Mouse (Mus musculus) B cell, adult 2 months (primary cell): ENCODE measurements around the gene Usp22.
"Not testable (repeated sequence)": the region's sequence is repeated elsewhere in the genome, so short reads cannot be mapped to it uniquely, and the experiment has no call there.

Experiments used
- DNase-seq, 2 experiments: peaks; one replicate each; pipeline ENCODE4 v3.0.0; 2022

The Usp22 gene

DNA sequence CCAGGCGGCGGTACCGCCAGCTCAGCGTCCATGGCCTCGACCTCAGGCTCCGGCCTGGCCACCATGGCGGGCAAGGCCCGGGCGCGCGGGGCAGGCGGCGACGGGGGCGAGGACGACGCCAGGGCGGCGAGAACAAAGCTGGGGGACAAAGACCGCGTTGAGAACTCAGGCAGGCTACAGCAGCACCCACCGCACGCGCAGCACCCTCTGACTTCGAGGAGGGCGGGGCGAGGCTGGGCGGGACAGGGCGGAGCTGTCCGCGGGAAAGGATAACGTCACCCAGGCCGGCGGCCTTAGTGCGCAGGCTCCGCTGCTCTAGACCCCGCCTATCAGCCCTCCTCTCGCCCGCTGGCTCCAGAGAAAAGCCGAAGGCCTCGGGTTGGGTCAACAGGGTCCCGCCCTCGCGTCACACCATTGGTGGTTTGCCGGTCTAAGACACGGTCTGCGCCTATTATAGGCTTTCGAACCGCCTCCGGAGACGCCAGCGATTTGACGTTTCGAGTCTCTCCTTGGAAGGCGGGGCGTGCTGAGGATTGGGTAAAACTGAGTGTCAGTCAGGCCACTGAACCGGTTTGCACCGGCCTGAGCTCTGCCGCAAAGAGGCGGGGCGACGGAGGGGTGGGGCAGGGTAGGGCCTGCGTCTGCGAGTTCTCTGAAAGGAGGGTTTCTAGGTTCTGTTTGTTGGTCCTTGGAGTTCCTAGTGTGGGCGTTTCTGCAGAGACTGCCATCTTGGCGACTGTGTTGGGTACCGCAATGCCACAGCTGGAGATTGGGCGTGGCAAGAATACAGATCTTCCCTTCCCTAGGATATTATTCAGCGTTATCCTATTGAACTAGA lies at the start of gene Usp22:
Gene Usp22 (minus strand): TSS at position 235 of the 838 bp plus-strand sequence.
- DNase-seq = peak; percentile 99

DNA sequence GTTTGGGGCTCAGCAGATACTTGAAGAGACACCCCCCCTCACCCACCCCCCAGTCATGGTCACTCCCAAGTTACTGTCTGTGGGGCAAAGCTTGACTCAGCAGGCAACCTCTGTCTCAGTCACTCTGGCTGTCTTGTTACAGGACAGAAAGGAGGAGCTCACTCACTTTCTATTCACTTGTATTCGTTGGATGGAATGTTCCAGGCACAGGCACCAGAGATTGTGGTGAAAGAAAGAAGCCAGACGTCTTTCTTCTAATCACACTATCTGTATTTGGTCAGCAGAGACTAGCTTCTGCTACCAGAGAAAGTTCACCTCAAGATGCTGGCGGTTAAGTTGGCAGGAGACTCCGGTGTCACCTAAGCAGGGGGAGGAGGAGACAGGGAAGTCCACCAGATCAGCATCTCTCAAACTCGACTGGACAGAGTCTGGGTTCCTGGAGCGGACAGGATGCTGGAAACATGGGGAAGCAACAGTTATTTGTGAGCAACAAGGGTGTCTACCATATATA lies 49.4 kb upstream of the Usp22 start:
- no peak for DNase-seq

DNA sequence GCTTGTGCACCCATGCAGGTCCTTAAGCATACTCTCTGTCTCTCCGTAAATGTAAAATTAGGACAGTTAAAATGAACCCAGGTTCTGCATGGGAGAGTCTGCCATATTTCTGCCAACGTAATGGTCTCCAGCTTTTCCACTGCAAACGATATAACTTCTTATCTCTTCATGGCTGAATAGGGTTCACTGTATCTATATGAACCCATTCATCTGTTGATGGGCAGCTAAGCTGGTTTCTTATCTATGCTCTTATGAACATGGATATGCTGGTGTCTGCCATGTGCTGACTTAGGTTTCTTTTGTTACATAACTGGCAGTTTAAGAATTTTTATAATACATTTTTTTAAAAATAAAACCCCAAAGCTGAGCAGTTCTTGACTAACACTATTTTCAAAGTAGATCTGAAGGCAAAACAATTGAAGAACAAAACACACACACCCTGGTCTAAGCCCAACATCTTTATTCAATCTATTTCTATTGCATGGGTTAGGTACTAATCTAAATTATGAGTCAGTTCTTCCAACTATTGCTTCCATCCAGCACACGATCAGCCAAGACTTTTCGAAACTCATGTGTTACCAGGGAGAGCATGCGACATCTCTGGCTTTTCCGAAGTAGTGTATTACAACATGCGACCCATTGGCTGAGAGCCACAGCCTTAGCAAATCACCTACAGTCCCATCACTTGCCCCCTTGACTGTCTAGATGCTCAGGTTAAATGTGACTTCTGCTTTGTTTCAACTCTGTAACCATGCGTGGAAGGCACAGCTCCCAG lies 48.3 kb upstream of the Usp22 start:
- DNase-seq = no peak

DNA sequence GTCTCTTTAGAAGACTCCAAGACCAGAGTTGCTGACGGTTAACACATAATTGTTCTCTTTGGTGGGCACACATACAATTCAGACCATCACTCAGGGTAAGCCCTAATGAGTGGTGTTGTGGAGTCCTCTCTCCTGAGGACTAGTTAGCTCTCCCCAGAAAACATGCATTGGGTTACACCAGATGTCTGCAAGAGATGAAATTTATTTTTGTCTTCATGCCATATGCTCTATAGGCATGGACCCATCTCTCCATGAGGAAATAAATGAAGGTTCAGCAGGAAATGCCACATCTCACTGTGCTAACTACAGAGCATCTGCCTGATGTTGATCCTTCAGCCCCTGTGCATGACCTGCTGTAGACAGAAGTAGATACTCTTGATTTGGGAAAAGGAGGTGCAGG lies 47.2 kb upstream of the Usp22 start:
- no peak for DNase-seq

DNA sequence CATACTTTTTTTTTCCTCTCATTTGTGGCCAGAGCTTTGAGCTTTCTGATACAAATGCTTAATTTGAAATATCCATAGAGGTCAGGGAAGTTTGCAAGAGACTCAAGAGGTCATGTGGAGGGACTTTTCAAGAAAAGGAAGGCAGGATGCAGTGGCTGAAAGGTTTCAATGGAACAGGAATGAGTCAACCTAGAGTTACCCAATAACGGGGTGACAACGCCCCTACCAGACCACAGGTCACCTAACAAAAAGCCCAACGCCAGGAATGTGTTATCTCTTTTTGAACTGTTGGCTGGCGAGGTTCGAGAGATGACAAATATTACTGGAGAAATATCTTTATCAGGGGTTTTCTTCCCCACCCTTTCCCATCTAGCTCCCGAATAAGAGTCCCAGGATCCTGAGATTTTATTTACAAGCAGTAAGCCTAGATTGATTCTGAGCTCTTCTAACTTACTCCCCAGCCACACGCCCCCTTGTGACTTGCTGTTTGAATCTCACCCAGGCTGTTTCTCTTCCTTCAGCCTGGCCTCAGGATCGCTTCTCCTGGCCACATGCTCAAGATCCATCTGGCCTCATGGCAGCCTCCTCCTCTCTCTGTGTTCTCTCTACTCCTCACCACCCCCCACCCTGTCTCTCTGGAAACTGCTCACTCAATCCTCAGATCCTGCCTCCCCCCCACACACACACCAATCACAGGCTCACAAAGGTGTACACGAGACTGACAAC lies 45.5 kb upstream of the Usp22 start:
- DNase-seq = no peak

DNA sequence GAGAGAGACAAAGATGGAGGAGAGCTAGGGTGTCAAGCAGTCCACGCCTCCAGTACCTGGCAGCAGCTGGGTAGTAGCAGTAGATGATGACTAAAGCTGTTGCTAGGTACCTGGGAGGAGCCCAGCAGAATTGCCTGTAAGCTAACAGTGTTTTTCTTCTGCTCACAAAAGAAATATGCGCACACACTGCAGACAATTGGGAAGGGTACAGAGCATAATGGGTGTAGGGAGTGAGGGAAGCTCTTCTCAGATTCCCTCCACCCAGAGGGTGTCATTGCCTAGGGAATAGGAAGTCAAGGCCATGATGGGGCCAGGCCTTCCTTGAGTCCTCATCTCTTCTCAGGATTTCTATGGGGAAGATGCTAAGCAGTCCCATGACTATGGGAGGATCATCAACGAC lies 41.1 kb upstream of the Usp22 start:
- no peak for DNase-seq

DNA sequence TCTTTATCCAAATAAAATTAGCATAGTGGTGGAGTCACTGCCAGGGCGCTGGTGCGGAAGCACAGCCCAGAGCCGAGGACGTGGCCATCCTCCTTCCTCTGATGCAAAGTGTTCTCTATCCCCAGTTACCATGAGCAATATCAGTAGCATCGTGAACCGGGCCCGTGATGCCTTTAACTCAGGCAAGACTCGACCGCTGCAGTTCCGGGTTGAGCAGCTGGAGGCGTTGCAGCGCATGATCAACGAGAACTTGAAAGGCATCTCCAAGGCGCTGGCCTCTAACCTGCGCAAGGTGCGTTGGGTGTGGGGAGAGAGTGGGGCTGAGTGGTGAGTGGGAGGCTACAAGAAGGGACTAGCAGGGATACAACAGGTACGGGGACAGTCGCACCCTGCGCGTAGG lies 37.2 kb upstream of the Usp22 start:
- DNase-seq = peak; percentile 10 to 18

DNA sequence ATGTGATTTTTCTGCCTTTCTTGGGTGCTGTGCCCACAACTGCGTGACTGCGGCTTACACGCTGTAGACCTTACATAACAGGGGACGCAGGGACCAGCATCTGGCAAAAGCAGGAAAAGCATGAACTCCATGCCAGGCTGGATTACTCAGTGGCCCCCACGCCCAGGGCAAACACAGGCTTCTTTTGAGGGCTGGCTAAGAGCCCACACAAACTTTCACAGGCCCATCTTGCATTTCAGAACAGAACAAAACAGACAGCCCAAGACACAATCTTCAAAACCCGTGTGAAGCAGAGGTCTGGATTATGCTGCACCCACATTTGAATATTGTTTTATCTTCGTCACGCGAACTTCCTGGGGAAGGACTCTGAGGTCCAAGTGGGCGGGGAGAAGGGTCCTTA lies 33.5 kb upstream of the Usp22 start:
- DNase-seq = no peak

DNA sequence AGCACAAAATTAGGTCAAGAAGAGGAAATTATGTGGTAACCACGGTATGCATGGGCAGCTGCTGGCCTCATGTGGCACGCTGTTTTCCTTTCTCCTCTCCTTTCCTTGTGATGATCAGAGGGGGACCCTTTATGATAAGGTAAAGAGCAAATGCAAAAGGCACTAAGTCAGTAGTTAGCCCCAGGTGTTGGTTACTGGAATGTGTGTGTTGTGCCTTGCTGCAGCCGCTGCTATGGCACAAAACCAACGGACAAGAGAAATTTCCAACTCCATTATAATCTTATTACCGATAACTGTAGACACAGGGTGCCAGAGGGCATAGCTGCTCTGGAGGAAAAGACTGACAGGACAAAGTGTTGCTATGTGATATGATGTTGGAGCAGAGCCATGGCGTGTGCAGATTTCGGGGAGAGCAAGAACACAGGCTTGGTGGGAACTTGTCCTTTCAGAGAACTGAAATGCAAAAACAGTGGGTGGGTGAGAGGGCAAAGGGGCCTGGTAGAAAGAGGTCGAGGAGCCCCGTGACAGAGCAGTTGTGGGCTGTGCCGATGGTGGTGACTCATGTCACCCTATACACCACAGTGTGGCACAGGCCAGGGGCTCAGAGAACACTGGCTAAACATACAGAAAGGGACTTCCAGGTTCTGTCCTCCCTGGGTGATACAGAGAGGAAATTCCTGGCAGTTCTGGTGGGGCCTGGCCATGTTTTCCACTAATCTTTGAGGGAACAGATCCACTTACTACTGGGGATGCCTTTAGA lies 32.8 kb upstream of the Usp22 start, which contains the start of gene Aldh3a1:
Gene Aldh3a1 (plus strand): TSS at position 51 of the 760 bp plus-strand sequence.
- no peak for DNase-seq

DNA sequence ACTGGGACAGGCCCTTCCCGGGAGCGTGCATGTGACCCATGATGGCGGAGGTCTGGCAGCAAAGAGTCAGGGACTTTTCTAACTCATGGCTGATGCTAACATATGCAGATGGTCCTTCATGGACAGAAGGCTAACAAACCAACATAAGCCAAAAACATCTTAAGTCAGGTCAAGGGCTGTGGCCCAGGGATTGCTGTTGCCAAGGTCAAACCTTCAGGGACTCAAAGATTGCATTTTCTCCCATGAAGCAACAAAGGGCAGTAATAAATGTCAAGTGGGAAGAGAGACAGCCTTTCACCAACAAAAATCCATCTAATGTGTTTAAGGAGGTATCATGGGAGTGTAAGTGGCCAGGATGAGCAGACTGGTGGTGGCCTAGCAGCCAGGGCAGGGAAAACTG lies 31.3 kb upstream of the Usp22 start:
- no peak for DNase-seq

DNA sequence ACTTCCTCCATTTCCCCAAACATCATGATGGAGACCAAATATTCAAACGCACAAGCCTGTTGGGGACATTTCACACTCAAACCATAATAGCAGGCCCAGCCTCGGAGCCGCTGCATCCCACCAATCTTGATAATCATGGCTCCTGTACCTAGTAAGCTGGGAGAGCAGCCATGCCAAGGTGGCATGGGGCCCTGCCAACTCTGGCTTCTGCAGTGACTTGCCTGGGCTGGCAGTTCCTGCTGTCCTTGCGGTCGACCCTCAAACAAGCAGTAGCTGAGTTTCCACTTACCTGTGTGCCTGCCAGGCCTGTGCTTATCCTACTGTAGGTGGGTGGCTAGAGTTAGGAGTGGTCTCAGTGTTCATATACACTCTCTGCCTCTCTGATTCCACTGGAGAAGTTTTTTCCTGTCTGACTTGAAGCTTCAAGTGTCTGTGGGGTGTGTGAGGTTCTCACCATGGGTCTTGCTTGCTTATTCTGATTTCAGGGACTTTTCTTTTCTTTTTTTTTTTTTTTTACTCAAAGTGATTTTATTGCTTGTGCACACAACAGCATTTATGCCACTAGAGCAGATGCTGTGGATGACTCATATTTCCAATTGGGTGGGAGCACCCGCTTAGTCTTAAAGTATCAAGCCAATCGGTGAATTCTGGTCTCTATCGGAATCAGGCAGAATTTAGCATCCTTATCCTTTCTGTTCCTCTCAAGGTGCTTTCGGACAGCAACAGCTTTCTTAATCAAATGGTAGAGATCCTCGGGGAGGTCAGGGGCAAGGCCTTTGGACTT lies 30.5 kb upstream of the Usp22 start:
- no peak for DNase-seq

DNA sequence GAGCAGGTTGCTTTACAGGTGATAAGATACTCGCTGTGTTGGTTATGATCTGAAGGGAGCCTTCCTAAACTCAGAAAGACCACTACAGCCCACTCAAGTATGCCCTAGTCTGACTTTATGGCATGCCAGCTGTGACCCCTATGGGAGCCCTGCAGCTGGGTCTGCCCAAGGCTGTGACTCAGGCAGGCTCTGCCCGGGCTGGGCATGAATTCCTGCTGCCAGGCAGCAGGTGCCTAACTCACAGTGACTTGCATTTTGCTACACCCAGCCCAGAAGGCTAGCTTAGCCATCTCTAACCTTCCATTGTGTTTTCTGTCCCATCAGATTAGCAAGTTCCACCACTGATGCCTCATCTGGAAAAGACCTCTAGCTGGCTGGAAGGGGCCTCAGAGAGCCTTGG lies 28.0 kb upstream of the Usp22 start:
- no peak for DNase-seq

DNA sequence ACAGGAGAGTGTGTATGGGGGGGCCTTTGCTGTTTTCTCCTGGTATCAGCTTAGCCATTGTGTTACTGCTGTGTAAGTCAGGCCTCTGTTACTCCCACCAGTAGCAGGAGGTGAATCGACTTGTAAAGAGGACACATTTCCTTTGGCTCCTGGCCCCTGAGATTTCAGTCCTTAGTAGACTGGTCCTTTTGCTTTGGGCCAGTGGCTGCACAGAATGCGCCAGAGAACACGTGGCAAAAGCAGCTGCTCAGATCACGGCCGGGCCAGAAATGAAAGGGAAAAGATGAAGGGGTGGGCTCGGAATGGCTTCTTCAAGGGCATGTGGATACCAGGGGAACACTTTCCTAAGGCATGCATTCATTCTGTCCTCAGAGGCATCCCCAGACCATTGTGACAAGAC lies 27.3 kb upstream of the Usp22 start:
- DNase-seq = no peak

DNA sequence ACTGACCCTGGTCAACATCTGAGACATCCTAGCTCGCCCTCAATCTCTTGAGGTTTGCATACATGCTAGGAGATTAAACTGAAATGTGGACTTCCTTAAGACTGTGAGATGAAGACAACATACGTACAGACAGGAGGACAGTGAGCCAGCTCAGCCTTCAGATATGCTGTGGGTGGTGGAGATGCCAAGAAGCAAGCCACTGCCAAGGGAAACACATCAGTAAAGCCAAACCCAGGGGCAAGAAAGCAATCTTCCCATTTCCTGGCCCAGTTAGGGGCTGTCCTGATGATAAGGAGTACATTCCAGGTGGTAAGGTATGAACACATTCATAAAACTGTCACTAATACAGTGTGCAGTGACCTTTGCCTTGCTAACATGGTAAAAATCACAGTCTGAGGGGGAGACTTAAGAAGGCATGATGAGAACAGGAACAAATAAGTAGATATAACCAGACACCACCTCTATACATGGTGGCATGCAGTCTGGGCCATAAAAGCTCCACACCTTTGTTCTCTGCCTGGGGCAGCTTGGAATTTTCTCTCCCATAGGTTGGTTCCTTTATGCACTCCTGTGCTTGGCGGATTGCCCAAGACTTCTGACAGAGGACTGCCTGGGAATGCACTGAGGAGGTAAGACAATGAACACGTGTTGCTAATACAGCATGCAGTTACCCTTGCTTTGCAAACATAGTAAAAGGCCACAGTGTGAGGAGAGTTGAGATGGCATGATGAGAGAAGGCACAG lies 24.9 kb upstream of the Usp22 start:
- DNase-seq = no peak

DNA sequence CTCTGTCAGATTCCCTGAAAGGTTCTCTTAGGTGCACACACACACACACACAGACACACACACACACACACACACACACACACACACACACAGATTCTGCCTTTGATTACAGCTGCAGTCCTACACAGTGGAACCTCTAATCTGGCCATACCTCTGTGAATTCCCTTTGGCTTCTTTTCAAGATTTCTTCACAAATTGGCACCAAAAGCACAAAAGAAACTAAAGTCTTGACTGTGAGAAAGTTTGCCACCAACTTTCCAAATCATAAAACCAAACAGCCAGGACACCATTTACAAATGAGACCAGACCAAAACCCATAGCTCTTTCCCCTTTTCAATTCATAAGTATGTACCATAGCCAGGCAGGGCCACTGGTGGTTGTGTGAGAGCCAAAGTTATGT lies 23.1 kb upstream of the Usp22 start:
- no peak for DNase-seq

DNA sequence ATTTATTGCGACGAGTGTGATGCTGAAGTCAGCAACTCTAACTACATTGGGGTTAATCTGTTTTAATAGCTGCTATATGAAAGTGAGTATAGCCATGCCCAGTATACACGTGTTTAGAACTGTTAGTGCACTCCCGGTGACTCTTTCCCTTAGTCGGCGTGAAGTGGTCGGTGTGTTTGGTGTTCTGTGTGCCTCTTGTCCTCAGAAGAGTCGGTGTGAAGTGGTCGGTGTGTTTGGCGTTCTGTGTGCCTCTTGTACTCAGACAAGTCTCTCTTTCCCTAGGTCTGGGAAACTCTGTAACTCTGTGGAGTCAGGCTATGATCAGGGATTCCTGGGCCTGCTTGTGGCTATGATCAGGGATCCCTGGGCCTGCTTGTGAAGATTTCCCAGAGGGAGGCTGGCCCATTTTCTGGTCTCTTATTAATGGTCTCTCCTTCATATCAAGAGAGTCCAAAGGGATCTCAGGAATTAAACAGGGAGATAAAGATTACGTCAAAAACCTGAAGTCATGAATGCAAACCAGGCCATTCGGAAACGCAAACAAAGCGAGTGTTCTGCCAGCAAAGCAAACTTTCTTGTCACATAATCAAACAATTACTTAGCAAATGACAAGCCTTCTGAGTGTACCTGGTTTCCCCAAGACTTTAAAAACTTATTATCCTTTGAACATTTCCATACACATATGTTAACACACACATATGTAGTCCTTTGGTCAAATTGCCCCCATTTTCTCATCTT lies 21.9 kb upstream of the Usp22 start:
- DNase-seq = no peak

DNA sequence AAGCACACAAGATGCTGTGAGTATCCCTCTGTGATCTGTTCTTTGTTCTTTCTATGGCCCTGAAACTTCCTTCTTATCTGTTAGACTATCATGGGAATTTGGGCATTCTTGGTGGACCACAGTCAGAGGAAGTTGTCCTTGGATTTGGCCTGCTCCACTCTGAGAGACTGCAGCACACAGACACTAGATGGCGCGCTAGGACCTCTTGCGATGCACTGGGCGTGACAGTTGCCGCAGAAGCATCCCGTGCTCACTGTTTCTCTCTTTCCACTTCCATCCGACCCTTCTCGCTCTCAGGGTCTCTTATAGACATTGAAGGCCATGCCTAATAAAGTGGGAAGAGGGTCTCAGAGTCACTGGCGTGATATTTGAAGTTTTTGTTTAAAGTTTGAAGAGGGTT lies 18.5 kb upstream of the Usp22 start:
- DNase-seq = peak; percentile 78 to 79

DNA sequence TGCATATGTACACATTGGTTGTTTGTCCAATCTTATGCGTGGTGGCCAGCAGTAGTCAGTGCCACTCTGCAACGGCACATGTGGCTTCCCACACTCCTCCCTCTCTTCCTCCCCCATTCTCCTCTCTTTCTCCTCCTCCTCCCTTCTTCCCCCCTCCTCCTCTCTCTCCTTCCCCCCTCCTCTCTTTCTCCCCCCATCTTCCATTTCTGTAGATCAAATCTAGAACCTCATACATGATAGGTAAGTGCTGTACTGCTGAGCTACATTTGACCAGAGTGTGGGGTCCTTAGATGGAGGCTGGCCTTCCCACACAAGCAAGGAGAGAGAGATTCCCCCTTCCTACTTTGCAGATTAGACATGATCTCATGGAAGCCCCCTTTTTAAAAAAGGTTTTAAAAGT lies 17.9 kb upstream of the Usp22 start:
- DNase-seq = no peak

DNA sequence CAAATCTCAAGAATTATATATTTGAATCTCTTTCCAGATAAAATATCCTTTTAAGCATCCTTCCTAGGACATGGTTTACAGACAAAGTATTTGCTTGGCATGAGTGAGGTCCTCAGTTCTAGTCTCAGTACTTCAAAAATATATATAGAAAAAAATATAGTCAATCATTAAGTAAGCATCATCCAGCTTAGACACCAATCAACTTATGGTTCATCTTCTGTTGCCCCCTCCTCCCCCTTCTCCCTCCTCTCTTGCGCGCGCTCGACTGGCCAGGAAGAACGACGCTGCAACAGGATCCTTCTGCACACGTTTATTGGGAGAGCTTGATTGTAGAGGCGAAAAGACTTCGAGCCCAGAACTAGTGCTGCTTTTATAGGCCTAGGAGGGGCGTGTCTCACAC lies 17.3 kb upstream of the Usp22 start:
- DNase-seq = not testable (repeated sequence)

DNA sequence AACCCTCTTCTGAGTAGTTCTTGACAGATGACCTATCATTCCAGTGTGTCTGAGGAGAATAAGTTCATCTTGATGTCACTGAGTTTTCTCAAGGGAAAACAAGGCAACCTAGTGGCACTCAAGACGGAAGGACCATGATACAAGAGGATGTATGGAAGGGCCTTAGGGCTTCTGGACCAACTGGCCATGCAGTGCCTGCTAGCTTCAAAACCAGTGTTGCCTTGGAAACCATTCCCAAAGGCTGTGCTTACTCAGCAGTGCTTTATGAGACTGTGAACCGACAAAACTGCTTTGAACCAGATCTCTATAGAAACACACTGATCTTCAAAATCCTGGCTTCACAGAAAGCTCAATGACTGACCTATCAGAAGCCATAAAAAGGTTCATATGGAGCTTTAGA lies 15.9 kb upstream of the Usp22 start:
- no peak for DNase-seq
